17 mouse cellular contexts compared by ENCODE assay signal in genomic region chr7:113130552-113130951, GRCm38 (mm10).
"Had no signal": no experiment of that assay in that cellular context is flagged by ENCODE, and none has a peak within 500 bp of the region (broad histone marks: within the 10 kb centered on the region; RNA-seq: fewer than 3 reads in every experiment).

No protein-coding gene starts in this region.

- DNase-seq: kidney, adult 2 months; kidney, postnatal 25 days; layer of hippocampus, adult 9-11 months; liver; lung, adult 18-20 months; lung, postnatal 10 days; lung, postnatal 4 days; midbrain, embryonic 14.5 days; thymus, adult 18-20 months; thymus, postnatal 36 days had no signal

- H3K9me3 ChIP-seq: limb, embryonic 10.5 days; limb, embryonic 13.5 days; liver, embryonic 12.5 days; liver, embryonic 15.5 days; lung, embryonic 15.5 days had no signal

- H3K27me3 ChIP-seq: limb, embryonic 13.5 days; lung, embryonic 15.5 days had no signal

- H3K4me3 ChIP-seq: layer of hippocampus, adult 2 months; limb, embryonic 10.5 days; limb, embryonic 13.5 days; liver, embryonic 12.5 days; liver, embryonic 15.5 days; lung, embryonic 15.5 days had no signal

- H3K27ac ChIP-seq: kidney, postnatal 0 days; layer of hippocampus, adult 2 months; limb, embryonic 10.5 days; limb, embryonic 13.5 days; liver, embryonic 12.5 days; liver, embryonic 15.5 days had no signal

- H3K36me3 ChIP-seq: limb, embryonic 10.5 days; limb, embryonic 13.5 days; liver, embryonic 12.5 days; liver, embryonic 15.5 days; lung, embryonic 15.5 days had no signal

- ATAC-seq: liver, embryonic 12.5 days had no signal

- H3K4me2 ChIP-seq: limb, embryonic 13.5 days; liver, embryonic 12.5 days; liver, embryonic 15.5 days; lung, embryonic 15.5 days had no signal

- H3K4me1 ChIP-seq: limb, embryonic 10.5 days; limb, embryonic 13.5 days; liver, embryonic 12.5 days; liver, embryonic 15.5 days had no signal

- H3K9ac ChIP-seq: limb, embryonic 13.5 days; liver, embryonic 12.5 days; liver, embryonic 15.5 days; lung, embryonic 15.5 days had no signal
